Mouse (Mus musculus) fibroblast of lung, adult 2 months (primary cell): ENCODE results near the gene Tnr.

ENCODE experiments used
- DNase-seq: peaks from one replicate; pipeline ENCODE4 v3.0.0-alpha.2; 2011; ENCODE audit warnings: low read depth

Tnr gene

GRCm38 (mm10) chr1:159523578-159523977 lies at the start of gene Tnr:
Gene Tnr (plus strand): TSS chr1:159523769.
- no peak for DNase-seq

- no peak for DNase-seq
Observed at GRCm38 (mm10) chr1:159489853-159490435, 33.6 kb upstream of the Tnr start.

- no peak for DNase-seq
Observed at GRCm38 (mm10) chr1:159492536-159492935, 31.0 kb upstream of the Tnr start.

GRCm38 (mm10) chr1:159493720-159494499 lies 29.7 kb upstream of the Tnr start:
- DNase-seq = no peak

GRCm38 (mm10) chr1:159498236-159498635 lies 25.3 kb upstream of the Tnr start:
- DNase-seq = no peak

GRCm38 (mm10) chr1:159499806-159500460 lies 23.6 kb upstream of the Tnr start:
- DNase-seq = no peak

- no peak for DNase-seq
Observed at GRCm38 (mm10) chr1:159501911-159502310, 21.7 kb upstream of the Tnr start.

- DNase-seq = no peak
Observed at GRCm38 (mm10) chr1:159510667-159511066, 12.9 kb upstream of the Tnr start.

GRCm38 (mm10) chr1:159517647-159518046 lies 5.9 kb upstream of the Tnr start:
- peak; percentile 3 for DNase-seq

- DNase-seq = no peak
Observed at GRCm38 (mm10) chr1:159519206-159519605, 4.4 kb upstream of the Tnr start.

- DNase-seq = no peak
Observed at GRCm38 (mm10) chr1:159523069-159523468, 500 bp upstream of the Tnr start.

GRCm38 (mm10) chr1:159524051-159524549 lies 531 bp downstream of the Tnr start:
- DNase-seq = peak; percentile 7

- DNase-seq = no peak
Observed at GRCm38 (mm10) chr1:159532841-159533569, 9.4 kb downstream of the Tnr start.

- no peak for DNase-seq
Observed at GRCm38 (mm10) chr1:159535582-159535981, 12.0 kb downstream of the Tnr start.

GRCm38 (mm10) chr1:159537541-159537940 lies 14.0 kb downstream of the Tnr start:
- no peak for DNase-seq

GRCm38 (mm10) chr1:159538076-159538475 lies 14.5 kb downstream of the Tnr start:
- no peak for DNase-seq

GRCm38 (mm10) chr1:159545470-159546145 lies 22.0 kb downstream of the Tnr start:
- no peak for DNase-seq

- no peak for DNase-seq
Observed at GRCm38 (mm10) chr1:159551036-159551435, 27.5 kb downstream of the Tnr start.

- no peak for DNase-seq
Observed at GRCm38 (mm10) chr1:159551591-159552442, 28.2 kb downstream of the Tnr start.

- DNase-seq = no peak
Observed at GRCm38 (mm10) chr1:159561616-159562015, 38.0 kb downstream of the Tnr start.

- no peak for DNase-seq
Observed at GRCm38 (mm10) chr1:159565129-159565528, 41.6 kb downstream of the Tnr start.
